Mouse (Mus musculus): ENCODE data around the gene Pmm2.
A peak's percentile ranks its signal among the peaks of the same experiment; 100 is the strongest.

Gene Pmm2

GRCm38 (mm10) chr16:8679780-8680179 lies 42.3 kb downstream of the Pmm2 start:
- no peak for DNase-seq (ENCODE audit: low spot score)

- DNase-seq (ENCODE audit: low spot score) = no peak
Measured at GRCm38 (mm10) chr16:8680470-8680869, 43.0 kb downstream of the Pmm2 start, which contains the start of gene Gm5767. TSS of gene Gm5767 (plus strand) at chr16:8680770.

- DNase-seq (ENCODE audit: low spot score) = no peak
Measured at GRCm38 (mm10) chr16:8685087-8685486, 47.6 kb downstream of the Pmm2 start.

- peak; percentile 79 for DNase-seq (ENCODE audit: low spot score)
Measured at GRCm38 (mm10) chr16:8686121-8686870, 48.8 kb downstream of the Pmm2 start.

GRCm38 (mm10) chr16:8686871-8687535 lies 49.5 kb downstream of the Pmm2 start:
- no peak for DNase-seq (ENCODE audit: low spot score)

GRCm38 (mm10) chr16:8687559-8688112 lies 50.2 kb downstream of the Pmm2 start:
- DNase-seq (ENCODE audit: low spot score) = no peak

GRCm38 (mm10) chr16:8689979-8690656 lies 52.6 kb downstream of the Pmm2 start:
- no peak for DNase-seq (ENCODE audit: low spot score)

GRCm38 (mm10) chr16:8691206-8691605 lies 53.7 kb downstream of the Pmm2 start:
- no peak for DNase-seq (ENCODE audit: low spot score)

- no peak for DNase-seq (ENCODE audit: low spot score)
Measured at GRCm38 (mm10) chr16:8699556-8699955, 62.1 kb downstream of the Pmm2 start.

- no peak for DNase-seq (ENCODE audit: low spot score)
Measured at GRCm38 (mm10) chr16:8700586-8700985, 63.1 kb downstream of the Pmm2 start.

GRCm38 (mm10) chr16:8711998-8712397 lies 74.5 kb downstream of the Pmm2 start:
- DNase-seq (ENCODE audit: low spot score) = no peak

Measured in lung, postnatal 25 days (tissue).